Mouse (Mus musculus) CH12.LX (cell line): ENCODE measurements around the gene Amn. TPM values are rescaled to one million over a fixed set of nuclear protein-coding genes. Genes with fewer than 3 reads are reported as not detected.

Experiments
- DNase-seq: peaks from one replicate; pipeline ENCODE4 v3.0.0-alpha.2; 2013; ENCODE audit errors: extremely low read depth
- H3K27ac ChIP-seq: 2 replicates; pipeline ENCODE4 v1.5.1; 2012; ENCODE audit warnings: low read depth, mild to moderate bottlenecking, control low read depth, moderate library complexity; ENCODE audit not compliant: insufficient read depth
- H3K27me3 ChIP-seq: replicated peaks from 2 replicates; pipeline ENCODE3; 2012; ENCODE audit warnings: inconsistent platforms
- H3K36me3 ChIP-seq, 2 experiments: replicated peaks in 1 of 2; 2 replicates each; pipeline versions ENCODE3 to v1.6.1; 2012; ENCODE audit warnings: inconsistent platforms in 1 of 2, low read length in 1 of 2, mild to moderate bottlenecking in 1 of 2, mixed read lengths in 1 of 2, moderate library complexity in 1 of 2; ENCODE audit not compliant: control insufficient read depth in 1 of 2, insufficient read depth in 1 of 2
- H3K4me1 ChIP-seq, 2 experiments: 2 replicates each; pipeline ENCODE4 v1.6.1; 2012; ENCODE audit warnings: inconsistent platforms in 1 of 2, moderate library complexity in 1 of 2; ENCODE audit not compliant: insufficient read depth in 2 of 2, control insufficient read depth in 1 of 2
- H3K4me2 ChIP-seq: 2 replicates; pipeline ENCODE4 v1.6.1; 2012; ENCODE audit warnings: low read depth, mild to moderate bottlenecking, control low read depth; ENCODE audit not compliant: poor library complexity, insufficient read depth, severe bottlenecking
- H3K4me3 ChIP-seq, 3 experiments: fragments of 150-350 bp in 1 of 3; sonication (generic) in 1 of 3; replicated peaks in 1 of 3; 2 replicates each; pipeline versions ENCODE3 to v1.5.1; 2011 to 2012; ENCODE audit warnings: low read depth in 2 of 3, low read length in 2 of 3, mild to moderate bottlenecking in 2 of 3, moderate library complexity in 2 of 3, control low read depth in 1 of 3, improper control_type of control experiment in 1 of 3, inconsistent platforms in 1 of 3, mixed read lengths in 1 of 3; ENCODE audit not compliant: poor library complexity in 1 of 3
- H3K79me2 ChIP-seq: replicated peaks from 2 replicates; pipeline ENCODE4 v1.6.1; 2012; ENCODE audit warnings: mild to moderate bottlenecking, moderate library complexity; ENCODE audit not compliant: control insufficient read depth, poor library complexity, insufficient read depth, severe bottlenecking; ENCODE audit errors: extremely low read depth
- H3K9ac ChIP-seq: 2 replicates; pipeline ENCODE4 v1.6.1; 2012; ENCODE audit warnings: low read depth, mild to moderate bottlenecking, control low read depth, moderate library complexity; ENCODE audit not compliant: insufficient read depth
- H3K9me3 ChIP-seq: replicated peaks from 2 replicates; pipeline ENCODE3; 2012; ENCODE audit warnings: low read length, inconsistent platforms, mixed read lengths
- CHD2 ChIP-seq: IDR thresholded peaks from 2 replicates; pipeline ENCODE4 v1.6.1; 2011; ENCODE audit warnings: low read length, improper control_type of control experiment
- E2F4 ChIP-seq: IDR thresholded peaks from 2 replicates; pipeline ENCODE4 v1.6.1; 2011; ENCODE audit warnings: low read depth, low read length, improper control_type of control experiment; ENCODE audit not compliant: insufficient replicate concordance
- ELF1 ChIP-seq: IDR thresholded peaks from 2 replicates; pipeline ENCODE4 v1.6.1; 2014; ENCODE audit warnings: low read depth, mild to moderate bottlenecking, inconsistent platforms, low read length, improper control_type of control experiment
- EP300 ChIP-seq: IDR thresholded peaks from 2 replicates; pipeline ENCODE4 v1.6.1; 2011; ENCODE audit warnings: low read length, improper control_type of control experiment
- ETS1 ChIP-seq: conservative IDR thresholded peaks from 2 replicates; pipeline ENCODE4 v1.6.1; 2012; ENCODE audit warnings: low read depth, mild to moderate bottlenecking, inconsistent platforms, low read length, improper control_type of control experiment, moderate library complexity
- GABPA ChIP-seq: IDR thresholded peaks from 2 replicates; pipeline ENCODE4 v1.6.1; 2012; ENCODE audit warnings: low read depth, low read length, improper control_type of control experiment, inconsistent platforms; ENCODE audit not compliant: insufficient replicate concordance
- KAT2A ChIP-seq: IDR thresholded peaks from 2 replicates; pipeline ENCODE4 v1.6.1; 2012; ENCODE audit warnings: low read length, improper control_type of control experiment, inconsistent platforms; ENCODE audit not compliant: insufficient replicate concordance
- MAFK ChIP-seq: IDR thresholded peaks from 2 replicates; pipeline ENCODE4 v1.6.1; 2011; ENCODE audit warnings: low read length, improper control_type of control experiment; ENCODE audit not compliant: insufficient replicate concordance
- MAZ ChIP-seq: IDR thresholded peaks from 2 replicates; pipeline ENCODE4 v1.6.1; 2012; ENCODE audit warnings: low read depth, mild to moderate bottlenecking, inconsistent platforms, low read length, improper control_type of control experiment, moderate library complexity
- MEF2A ChIP-seq: IDR thresholded peaks from 2 replicates; pipeline ENCODE4 v1.6.1; 2014; ENCODE audit warnings: low read depth, mild to moderate bottlenecking, inconsistent platforms, low read length, improper control_type of control experiment, borderline replicate concordance
- MYC ChIP-seq: IDR thresholded peaks from 2 replicates; pipeline ENCODE4 v1.6.1; 2011; ENCODE audit warnings: low read depth, mild to moderate bottlenecking, improper control_type of control experiment, low read length
- PAX5 ChIP-seq: IDR thresholded peaks from 2 replicates; pipeline ENCODE4 v1.6.1; 2012; ENCODE audit warnings: low read length, inconsistent platforms, mixed read lengths
- POLR2A ChIP-seq: IDR thresholded peaks from 2 replicates; pipeline ENCODE4 v1.6.1; 2011; ENCODE audit warnings: low read depth, mild to moderate bottlenecking, improper control_type of control experiment, low read length
- RAD21 ChIP-seq: IDR thresholded peaks from 2 replicates; pipeline ENCODE4 v1.6.1; 2011; ENCODE audit warnings: low read depth, mild to moderate bottlenecking, low read length, improper control_type of control experiment, moderate library complexity
- RCOR1 ChIP-seq: conservative IDR thresholded peaks from 2 replicates; pipeline ENCODE4 v1.6.1; 2012; ENCODE audit warnings: low read depth, mild to moderate bottlenecking, inconsistent platforms, low read length, improper control_type of control experiment
- SIN3A ChIP-seq: IDR thresholded peaks from 2 replicates; pipeline ENCODE4 v1.6.1; 2012; ENCODE audit warnings: low read length, improper control_type of control experiment, inconsistent platforms
- TBP ChIP-seq: conservative IDR thresholded peaks from 2 replicates; pipeline ENCODE4 v1.6.1; 2011; ENCODE audit warnings: low read depth, low read length, improper control_type of control experiment
- USF2 ChIP-seq: conservative IDR thresholded peaks from 2 replicates; pipeline ENCODE4 v1.6.1; 2011; ENCODE audit warnings: low read depth, low read length, improper control_type of control experiment
- ZC3H11A ChIP-seq: IDR thresholded peaks from 2 replicates; pipeline ENCODE4 v1.6.1; 2012; ENCODE audit warnings: low read depth, mild to moderate bottlenecking, inconsistent platforms, low read length, improper control_type of control experiment
- ZMIZ1 ChIP-seq: IDR thresholded peaks from 2 replicates; pipeline ENCODE4 v1.6.1; 2012; ENCODE audit warnings: low read depth, mild to moderate bottlenecking, inconsistent platforms, low read length, improper control_type of control experiment
- dilution Hi-C: fragments of 300-500 bp; cut with MboI; formaldehyde crosslinking; loops from 2 replicates; pipeline ENCODE4 v1.14.3; 2020; ENCODE audit warnings: low sequenced_read_pairs; ENCODE audit not compliant: extremely low pct_unique_long_range_greater_than_20kb, extremely low pct_ligation_motif_present
- in situ Hi-C: fragments of 300-500 bp; cut with MboI; formaldehyde crosslinking; loops from 3 replicates; pipeline ENCODE4 v1.14.3; 2019; ENCODE audit warnings: low sequenced_read_pairs, low pct_ligation_motif_present, low pct_unique_long_range_greater_than_20kb, mixed read lengths
- polyA plus RNA-seq: library from polyadenylated mRNA; unstranded; fragments of >175 nt; gene quantifications from 2 replicates; pipeline ENCODE4 v1.2.1, GENCODE M21; 2012; ENCODE audit warnings: low read depth; ENCODE audit not compliant: insufficient read length
- total RNA-seq, 2 experiments: library from RNA; depleted of rRNA; stranded (reverse); fragments of 300-350 nt in 1 of 2; fragments of >200 nt in 1 of 2; gene quantifications; 2 replicates each; pipeline ENCODE4 v1.2.3; 2012 to 2014

Amn gene
- total and polyA plus RNA-seq, 3 experiments = 0.55 to 0.62 (median 0.61) TPM

DNA sequence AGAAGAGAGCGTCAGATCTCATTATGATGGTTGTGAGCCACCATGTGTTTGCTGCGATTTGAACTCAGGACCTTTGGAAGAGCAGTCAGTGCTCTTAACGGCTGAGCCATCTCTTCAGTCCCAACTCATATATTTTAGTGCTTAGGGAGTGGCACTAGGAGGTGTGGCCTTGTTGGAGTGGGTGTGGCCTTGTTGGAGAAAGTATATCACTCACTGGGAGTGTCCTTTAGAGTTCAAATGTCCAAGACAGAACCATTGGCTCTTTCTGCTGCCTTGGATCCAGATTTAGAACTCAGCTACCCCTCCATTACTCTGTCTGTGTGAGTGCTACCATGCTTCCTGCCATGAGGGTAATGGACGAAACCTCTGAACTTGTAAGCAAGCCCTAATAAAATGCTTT is 37.1 kb upstream of the Amn start:
- no peak overlapping the region for H3K9ac ChIP-seq
- H3K4me1 ChIP-seq = peaks cover 13 to 25% of the 10 kb centered on the region in 2 experiments
- H3K9me3 ChIP-seq = no peaks in the 10 kb centered on the region
- no peak for TF ChIP-seq ELF1
- no peak for TF ChIP-seq RAD21
- no peak for TF ChIP-seq KAT2A
- TF ChIP-seq CHD2 = no peak
- no peak for TF ChIP-seq MAFK
- no peak for TF ChIP-seq USF2
- TF ChIP-seq E2F4 = no peak
- TF ChIP-seq MEF2A = no peak
- no peak for TF ChIP-seq SIN3A
- TF ChIP-seq PAX5 = no peak
- no peak for TF ChIP-seq ZC3H11A
- TF ChIP-seq RCOR1 = no peak
- TF ChIP-seq MYC = no peak
- no peak for TF ChIP-seq TBP
- no peak for TF ChIP-seq MAZ
- no peak for TF ChIP-seq ZMIZ1
- TF ChIP-seq EP300 = no peak
- TF ChIP-seq ETS1 = no peak
- no peak for TF ChIP-seq POLR2A
- dilution Hi-C loops = no loop called here
- H3K4me3 ChIP-seq = no peak overlapping the region
- no peaks in the 10 kb centered on the region for H3K27me3 ChIP-seq
- DNase-seq = no peak
- no peak overlapping the region for H3K4me2 ChIP-seq
- in situ Hi-C loops = no loop called here
- H3K79me2 ChIP-seq = peaks cover 9% of the 10 kb centered on the region; the same call in 1 of the 2 replicates
- no peak overlapping the region for H3K27ac ChIP-seq
- peaks cover 43 to 88% of the 10 kb centered on the region in 2 experiments for H3K36me3 ChIP-seq

DNA sequence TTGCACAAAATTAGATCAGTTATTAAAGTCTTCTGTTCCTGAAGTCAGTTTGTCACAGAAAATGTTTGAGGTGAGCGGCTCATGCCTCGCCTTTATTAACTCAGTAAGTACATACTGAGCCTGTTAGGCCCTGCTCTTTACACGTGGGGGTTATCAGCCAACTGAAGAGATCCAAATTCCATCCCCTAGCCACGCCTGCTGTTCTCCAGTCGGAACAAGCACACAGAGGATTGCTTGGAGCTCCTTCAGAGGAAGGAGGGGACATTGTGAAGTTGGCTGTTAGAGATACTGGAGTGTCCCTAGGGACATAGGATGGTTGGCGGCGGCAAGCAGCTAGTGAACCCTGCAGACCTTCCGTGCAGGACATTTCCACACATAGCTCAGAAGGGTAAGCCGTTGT is 36.5 kb upstream of the Amn start:
- Histone ChIP-seq H3K9me3 (no peaks in the 10 kb centered on the region), H3K4me2 (no peak overlapping the region), H3K36me3 (peaks cover 49 to 89% of the 10 kb centered on the region in 2 experiments), H3K4me3 (no peak overlapping the region), H3K9ac (no peak overlapping the region), H3K27ac (no peak overlapping the region), H3K79me2 (peaks cover 9% of the 10 kb centered on the region; the same call in 1 of the 2 replicates), H3K4me1 (peaks cover 14 to 30% of the 10 kb centered on the region in 2 experiments), H3K27me3 (no peaks in the 10 kb centered on the region)
- no peak for DNase-seq
- dilution Hi-C loops (no loop called here), in situ Hi-C loops (no loop called here)
- TF ChIP-seq GABPA = no peak
